Mouse (Mus musculus): Measurements from ENCODE around the gene Acvr2b.

The Acvr2b gene

GRCm38 (mm10) chr9:119474717-119475611 lies 73.0 kb downstream of the Acvr2b start:
- DNase-seq, result no peak

- no peak for DNase-seq
Measured at GRCm38 (mm10) chr9:119477754-119478153, 75.8 kb downstream of the Acvr2b start.

- peak; percentile 28 to 58 for DNase-seq
Measured at GRCm38 (mm10) chr9:119478345-119478744, 76.4 kb downstream of the Acvr2b start.

- peak in 1 of 2 experiments; percentile 23 for DNase-seq
Measured at GRCm38 (mm10) chr9:119479297-119479696, 77.4 kb downstream of the Acvr2b start.

- DNase-seq, result no peak
Measured at GRCm38 (mm10) chr9:119481612-119482011, 79.7 kb downstream of the Acvr2b start.

- peak; percentile 40 to 63 for DNase-seq
Measured at GRCm38 (mm10) chr9:119483554-119484353, 81.8 kb downstream of the Acvr2b start.

GRCm38 (mm10) chr9:119484420-119484819 lies 82.5 kb downstream of the Acvr2b start:
- DNase-seq, result no peak

All from cerebellum, postnatal 25 days (tissue).